Mouse (Mus musculus): Measurements from ENCODE around the gene Mrrf.

DNA sequence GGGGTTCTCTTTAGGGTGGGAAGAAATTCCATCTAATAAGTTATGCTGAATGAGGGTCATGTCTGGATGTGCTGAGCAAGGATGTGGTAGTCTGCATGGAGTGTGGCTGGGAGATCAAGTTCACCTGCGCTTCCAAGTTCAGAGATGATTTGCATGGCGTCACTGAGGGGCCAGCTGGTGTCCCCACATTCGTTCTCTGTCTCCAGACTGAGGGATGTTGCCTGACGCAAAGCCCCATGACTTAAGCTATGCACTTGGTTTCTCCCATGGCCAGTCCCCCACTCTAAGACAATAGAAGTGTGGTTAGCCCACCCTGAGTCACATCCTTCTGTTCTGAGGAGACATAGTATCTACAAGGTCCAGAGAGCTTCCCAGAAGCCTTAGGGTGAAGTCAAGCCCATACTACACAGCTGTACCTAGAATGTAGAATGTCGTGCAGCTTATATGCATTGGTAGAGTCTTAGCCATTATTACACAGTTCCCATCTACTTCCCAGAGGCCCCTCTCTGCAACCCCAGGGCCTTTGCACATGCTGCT lies 79.1 kb downstream of the Mrrf start:
- no peak for TF ChIP-seq POLR2A (IDR thresholded peaks at IDR 0.05; ENCODE audit: insufficient read depth, low read depth, low read length)
- no peak for TF ChIP-seq CTCF (IDR thresholded peaks at IDR 0.05; ENCODE audit: insufficient read depth, low read depth, low read length)
